Mouse (Mus musculus): ENCODE measurements around the gene Hoxb6.

Gene Hoxb6

DNA sequence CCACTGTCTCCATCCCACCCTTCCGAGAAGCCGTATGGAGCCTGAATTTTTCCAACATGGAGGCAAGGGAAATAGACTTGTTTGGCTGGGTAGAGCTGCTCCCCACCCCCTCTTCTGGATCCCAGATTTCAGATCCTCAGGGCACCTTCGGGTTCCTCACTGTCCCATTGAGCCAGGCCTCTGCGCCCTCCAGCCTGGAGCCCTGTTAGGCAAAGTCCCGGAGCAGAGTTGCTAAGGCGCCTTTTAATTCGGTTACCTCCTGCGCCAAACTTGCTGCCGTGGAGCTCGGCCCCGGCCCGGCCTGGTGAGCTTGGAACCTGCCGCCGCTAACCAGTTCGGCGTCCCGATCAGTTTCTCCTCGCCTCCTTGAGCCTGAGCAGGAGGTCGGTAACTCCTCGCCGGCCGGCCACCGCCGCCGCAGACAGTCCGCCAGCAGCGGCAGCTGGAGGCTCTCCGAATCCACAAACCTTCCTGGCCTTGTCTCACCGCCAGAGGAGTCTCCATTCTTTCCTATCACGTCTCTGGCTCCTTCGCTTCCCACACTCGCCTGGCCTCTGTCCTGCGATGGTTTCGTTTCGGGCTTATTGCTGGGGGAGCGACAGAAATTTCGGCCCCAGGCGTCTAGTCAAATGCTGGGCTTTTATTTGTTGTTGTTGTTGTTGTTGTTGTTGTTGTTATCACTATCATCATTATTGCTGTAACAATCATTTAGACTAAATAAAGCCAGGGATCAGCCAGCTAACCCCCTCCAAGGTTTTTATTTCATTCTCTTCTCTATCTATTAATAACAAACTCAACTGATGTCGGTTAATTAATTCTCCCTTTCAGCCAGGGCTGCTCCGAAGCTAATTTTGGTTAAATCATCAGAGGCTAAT, 49.7 kb downstream of the Hoxb6 start:
- Histone ChIP-seq H3K36me3 (ENCODE audit: insufficient read depth, low read length) (no peaks in the 10 kb centered on the region), H3K4me3 (replicated peaks; ENCODE audit: low read length) (0 out of 2 replicates have a peak overlapping the region, but pooled peaks have one; percentile 8), H3K27me3 (ENCODE audit: insufficient read depth, low read length) (peaks cover 99% of the 10 kb centered on the region), H3K4me1 (replicated peaks; ENCODE audit: low read depth, low read length) (peaks cover 39% of the 10 kb centered on the region), H3K9me3 (ENCODE audit: low read length) (no peaks in the 10 kb centered on the region)
- no peak for TF ChIP-seq CTCF (conservative IDR thresholded peaks at IDR 0.05; ENCODE audit: low read length)
- TF ChIP-seq POU5F1 (IDR thresholded peaks at IDR 0.05; ENCODE audit: borderline replicate concordance, low read length): no peak
- TF ChIP-seq NANOG (IDR thresholded peaks at IDR 0.05; ENCODE audit: borderline replicate concordance, low read length): no peak

DNA sequence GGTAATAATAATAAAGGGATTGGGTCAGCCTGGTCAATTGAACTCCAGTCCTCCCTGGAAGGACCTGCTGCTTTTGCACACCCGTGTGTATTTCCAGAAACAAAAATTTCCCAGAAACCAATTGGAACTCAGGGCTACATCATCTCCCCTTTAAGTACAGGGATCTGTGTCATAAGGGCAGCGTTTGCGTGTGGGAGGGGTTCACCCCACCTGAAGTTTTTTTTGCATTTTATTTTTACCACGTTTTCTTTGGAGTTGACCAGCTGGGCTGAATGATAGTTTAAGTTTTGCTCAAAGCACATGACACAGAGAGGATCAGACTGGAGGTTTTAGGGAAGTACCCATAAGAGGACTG, 50.3 kb downstream of the Hoxb6 start:
- Histone ChIP-seq H3K27me3 (ENCODE audit: insufficient read depth, low read length) (peaks cover 96% of the 10 kb centered on the region), H3K9me3 (ENCODE audit: low read length) (no peaks in the 10 kb centered on the region), H3K4me1 (replicated peaks; ENCODE audit: low read depth, low read length) (peaks cover 39% of the 10 kb centered on the region), H3K36me3 (ENCODE audit: insufficient read depth, low read length) (no peaks in the 10 kb centered on the region), H3K4me3 (replicated peaks; ENCODE audit: low read length) (no peak overlapping the region)
- no peak for TF ChIP-seq CTCF (conservative IDR thresholded peaks at IDR 0.05; ENCODE audit: low read length)
- no peak for TF ChIP-seq POU5F1 (IDR thresholded peaks at IDR 0.05; ENCODE audit: borderline replicate concordance, low read length)
- TF ChIP-seq NANOG (IDR thresholded peaks at IDR 0.05; ENCODE audit: borderline replicate concordance, low read length): no peak

DNA sequence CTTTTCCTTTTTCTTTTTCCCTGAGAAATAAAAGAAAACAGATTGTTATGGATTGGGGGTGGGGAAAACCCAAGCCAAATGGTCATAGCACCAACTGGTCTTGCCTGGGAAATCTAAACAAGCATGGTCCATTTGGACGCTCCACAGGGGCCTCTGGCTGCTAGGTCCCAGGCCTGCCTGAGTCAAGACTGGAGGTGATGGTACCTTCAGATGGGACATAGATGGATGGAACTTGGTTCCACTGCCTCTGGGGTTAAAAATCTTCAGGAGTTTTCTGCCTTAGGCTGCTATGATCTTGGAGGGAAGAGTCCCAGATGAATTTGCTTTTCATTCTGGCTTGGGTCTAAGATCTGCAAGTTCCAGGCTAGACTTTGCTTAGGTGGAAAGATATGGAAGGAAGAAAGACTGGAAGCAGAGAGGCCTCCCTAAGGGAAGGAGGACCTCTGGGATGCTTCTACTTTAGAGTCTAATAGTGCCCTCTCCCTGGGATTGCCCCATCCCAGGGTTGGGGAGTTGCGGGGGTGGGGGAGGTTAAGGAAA, 51.0 kb downstream of the Hoxb6 start:
- Histone ChIP-seq H3K4me1 (replicated peaks; ENCODE audit: low read depth, low read length) (peaks cover 39% of the 10 kb centered on the region), H3K4me3 (replicated peaks; ENCODE audit: low read length) (no peak overlapping the region), H3K36me3 (ENCODE audit: insufficient read depth, low read length) (no peaks in the 10 kb centered on the region), H3K27me3 (ENCODE audit: insufficient read depth, low read length) (peaks cover 95% of the 10 kb centered on the region), H3K9me3 (ENCODE audit: low read length) (no peaks in the 10 kb centered on the region)
- TF ChIP-seq CTCF (conservative IDR thresholded peaks at IDR 0.05; ENCODE audit: low read length) (no peak), POU5F1 (IDR thresholded peaks at IDR 0.05; ENCODE audit: borderline replicate concordance, low read length) (no peak), NANOG (IDR thresholded peaks at IDR 0.05; ENCODE audit: borderline replicate concordance, low read length) (no peak)

DNA sequence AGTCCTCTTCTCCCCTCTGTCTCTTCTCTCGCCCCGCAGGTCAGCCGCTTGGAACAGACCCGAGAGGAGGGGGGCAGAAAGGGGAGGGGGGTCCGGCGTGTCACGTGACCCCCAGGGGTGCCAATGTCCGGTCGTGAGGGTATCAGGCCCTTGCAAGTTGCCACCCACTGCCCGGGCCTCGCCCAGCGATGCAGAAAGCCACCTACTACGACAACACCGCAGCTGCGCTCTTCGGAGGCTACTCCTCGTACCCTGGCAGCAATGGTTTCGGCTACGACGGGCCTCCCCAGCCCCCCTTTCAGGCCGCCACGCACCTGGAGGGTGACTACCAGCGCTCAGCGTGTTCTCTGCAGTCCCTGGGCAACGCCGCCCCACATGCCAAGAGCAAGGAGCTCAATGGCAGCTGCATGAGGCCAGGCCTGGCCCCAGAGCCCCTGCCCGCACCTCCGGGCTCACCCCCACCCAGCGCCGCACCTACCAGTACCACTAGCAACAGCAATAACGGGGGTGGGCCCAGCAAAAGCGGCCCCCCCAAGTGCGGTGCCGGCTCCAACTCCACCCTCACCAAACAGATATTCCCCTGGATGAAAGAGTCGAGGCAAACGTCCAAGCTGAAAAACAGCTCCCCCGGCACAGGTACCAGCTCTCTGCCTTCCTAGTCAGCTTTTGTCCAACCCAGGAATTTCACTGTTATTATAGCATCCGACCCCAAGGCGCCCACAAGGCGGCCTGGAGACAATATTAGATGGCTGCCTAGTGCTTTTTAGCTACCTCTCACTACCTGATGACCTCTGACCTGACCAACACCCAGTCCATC, 52.0 kb downstream of the Hoxb6 start:
- no peak for TF ChIP-seq CTCF (conservative IDR thresholded peaks at IDR 0.05; ENCODE audit: low read length)
- TF ChIP-seq POU5F1 (IDR thresholded peaks at IDR 0.05; ENCODE audit: borderline replicate concordance, low read length): no peak
- TF ChIP-seq NANOG (IDR thresholded peaks at IDR 0.05; ENCODE audit: borderline replicate concordance, low read length): no peak
- Histone ChIP-seq H3K4me1 (replicated peaks; ENCODE audit: low read depth, low read length) (peaks cover 39% of the 10 kb centered on the region), H3K27me3 (ENCODE audit: insufficient read depth, low read length) (peaks cover 95% of the 10 kb centered on the region)

DNA sequence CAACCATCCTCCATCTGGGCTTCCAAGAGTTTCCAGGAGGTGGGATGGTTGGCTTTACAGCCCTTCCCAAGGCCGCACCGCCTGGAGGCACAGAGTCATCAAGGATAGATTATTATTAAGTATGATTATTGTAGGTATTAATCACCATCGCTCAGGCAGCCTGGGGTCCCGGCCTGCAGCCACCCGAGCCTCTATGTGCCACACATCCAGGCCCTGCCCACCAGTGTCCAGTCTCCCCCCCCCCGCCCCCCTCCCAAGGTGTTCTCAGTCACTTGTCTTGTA, 52.5 kb downstream of the Hoxb6 start:
- no peak overlapping the region for H3K4me3 ChIP-seq (replicated peaks; ENCODE audit: low read length)
- no peaks in the 10 kb centered on the region for H3K9me3 ChIP-seq (ENCODE audit: low read length)
- peaks cover 95% of the 10 kb centered on the region for H3K27me3 ChIP-seq (ENCODE audit: insufficient read depth, low read length)
- H3K36me3 ChIP-seq (ENCODE audit: insufficient read depth, low read length): no peaks in the 10 kb centered on the region
- no peak for TF ChIP-seq CTCF (conservative IDR thresholded peaks at IDR 0.05; ENCODE audit: low read length)
- TF ChIP-seq NANOG (IDR thresholded peaks at IDR 0.05; ENCODE audit: borderline replicate concordance, low read length): no peak
- no peak for TF ChIP-seq POU5F1 (IDR thresholded peaks at IDR 0.05; ENCODE audit: borderline replicate concordance, low read length)
- peaks cover 43% of the 10 kb centered on the region for H3K4me1 ChIP-seq (replicated peaks; ENCODE audit: low read depth, low read length)

More for the DNA sequence above, 52.0 kb downstream of the Hoxb6 start:
- H3K36me3 ChIP-seq (ENCODE audit: insufficient read depth, low read length): no peaks in the 10 kb centered on the region
- H3K9me3 ChIP-seq (ENCODE audit: low read length): no peaks in the 10 kb centered on the region
- H3K4me3 ChIP-seq (replicated peaks; ENCODE audit: low read length): peak overlapping the region; percentile 26; the same call in 1 of the 2 replicates

DNA sequence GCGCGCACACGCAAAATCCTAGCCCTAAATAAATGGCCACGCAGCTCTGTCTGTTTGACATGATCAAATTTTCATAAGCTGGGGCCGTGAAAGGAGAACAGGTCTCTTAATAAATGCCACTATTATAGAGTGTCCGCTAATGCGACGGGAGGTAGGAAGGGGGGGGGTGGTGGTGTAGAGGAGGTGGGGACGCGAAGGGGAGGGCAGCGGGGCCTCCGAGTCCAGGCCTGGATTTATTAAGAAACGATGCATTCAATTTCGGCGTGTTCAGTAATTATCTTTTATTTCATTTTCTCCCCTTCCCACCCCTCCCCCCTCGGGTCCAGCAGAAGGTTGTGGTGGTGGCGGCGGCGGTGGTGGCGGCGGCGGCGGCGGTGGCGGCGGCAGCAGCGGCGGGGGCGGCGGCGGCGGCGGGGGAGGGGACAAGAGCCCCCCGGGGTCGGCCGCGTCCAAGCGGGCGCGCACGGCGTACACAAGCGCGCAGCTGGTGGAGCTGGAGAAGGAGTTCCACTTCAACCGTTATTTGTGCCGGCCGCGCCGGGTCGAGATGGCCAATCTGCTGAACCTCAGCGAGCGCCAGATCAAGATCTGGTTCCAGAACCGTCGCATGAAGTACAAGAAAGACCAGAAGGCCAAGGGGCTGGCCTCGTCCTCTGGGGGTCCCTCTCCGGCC, 53.1 kb downstream of the Hoxb6 start:
- peaks cover 95% of the 10 kb centered on the region for H3K27me3 ChIP-seq (ENCODE audit: insufficient read depth, low read length)

DNA sequence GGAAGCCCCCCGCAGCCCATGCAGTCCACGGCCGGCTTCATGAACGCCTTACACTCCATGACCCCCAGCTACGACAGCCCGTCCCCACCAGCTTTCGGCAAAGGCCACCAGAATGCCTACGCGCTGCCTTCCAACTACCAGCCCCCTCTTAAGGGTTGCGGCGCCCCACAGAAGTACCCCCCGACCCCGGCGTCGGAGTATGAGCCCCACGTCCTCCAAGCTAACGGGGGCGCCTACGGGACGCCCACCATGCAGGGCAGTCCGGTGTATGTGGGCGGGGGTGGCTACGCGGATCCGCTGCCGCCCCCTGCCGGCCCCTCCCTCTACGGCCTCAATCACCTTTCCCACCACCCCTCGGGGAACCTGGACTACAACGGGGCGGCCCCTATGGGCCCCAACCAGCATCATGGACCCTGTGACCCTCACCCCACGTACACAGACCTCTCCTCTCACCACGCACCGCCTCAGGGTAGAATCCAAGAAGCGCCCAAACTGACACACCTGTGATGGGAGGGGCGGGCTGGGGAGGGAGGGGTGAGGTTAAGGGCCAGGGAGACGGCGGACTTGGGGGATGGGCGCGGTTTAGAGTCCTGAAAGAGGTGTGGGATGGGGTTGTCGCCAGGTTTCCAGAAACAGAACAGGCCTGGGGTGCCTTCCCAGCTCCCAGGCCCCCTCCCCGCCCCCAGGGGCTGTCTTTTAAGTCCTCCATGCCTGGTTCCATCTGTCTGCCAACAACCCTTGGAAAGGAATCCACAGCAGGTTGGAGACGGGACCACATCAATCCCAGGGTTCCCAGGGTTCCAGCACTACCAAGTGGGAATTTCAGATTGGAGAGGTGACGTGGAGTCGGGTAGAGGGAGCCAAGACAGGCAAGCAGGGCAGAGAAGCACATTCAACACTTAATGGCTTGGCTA, 53.9 kb downstream of the Hoxb6 start:
- H3K4me1 ChIP-seq (replicated peaks; ENCODE audit: low read depth, low read length): peaks cover 43% of the 10 kb centered on the region
- H3K9me3 ChIP-seq (ENCODE audit: low read length): no peaks in the 10 kb centered on the region
- H3K4me3 ChIP-seq (replicated peaks; ENCODE audit: low read length): peak overlapping the region; percentile 66
- H3K27me3 ChIP-seq (ENCODE audit: insufficient read depth, low read length): peaks cover 95% of the 10 kb centered on the region
- 0 out of 2 replicates have a peak, but pooled peaks have one; percentile 42 for TF ChIP-seq NANOG (IDR thresholded peaks at IDR 0.05; ENCODE audit: borderline replicate concordance, low read length)
- TF ChIP-seq POU5F1 (IDR thresholded peaks at IDR 0.05; ENCODE audit: borderline replicate concordance, low read length): no peak
- TF ChIP-seq CTCF (conservative IDR thresholded peaks at IDR 0.05; ENCODE audit: low read length): no peak
- H3K36me3 ChIP-seq (ENCODE audit: insufficient read depth, low read length): no peaks in the 10 kb centered on the region

More for the DNA sequence above, 53.1 kb downstream of the Hoxb6 start:
- Histone ChIP-seq H3K9me3 (ENCODE audit: low read length) (no peaks in the 10 kb centered on the region), H3K36me3 (ENCODE audit: insufficient read depth, low read length) (no peaks in the 10 kb centered on the region), H3K4me1 (replicated peaks; ENCODE audit: low read depth, low read length) (peaks cover 46% of the 10 kb centered on the region), H3K4me3 (replicated peaks; ENCODE audit: low read length) (peak overlapping the region; percentile 66)
- no peak for TF ChIP-seq NANOG (IDR thresholded peaks at IDR 0.05; ENCODE audit: borderline replicate concordance, low read length)
- TF ChIP-seq POU5F1 (IDR thresholded peaks at IDR 0.05; ENCODE audit: borderline replicate concordance, low read length): no peak
- TF ChIP-seq CTCF (conservative IDR thresholded peaks at IDR 0.05; ENCODE audit: low read length): no peak

Data from E14TG2a.4 (cell line).